Mouse (Mus musculus) kidney, embryonic 16.5 days (tissue): ENCODE results near the gene Cyp2d26. TPM values are rescaled to one million over a fixed set of nuclear protein-coding genes. Genes with fewer than 3 reads are reported as not detected.
A peak's percentile ranks its signal among the peaks of the same experiment; 100 is the strongest.

ENCODE experiments used
- ATAC-seq: fragments of 200-750 bp; cut with Nextera tagmentation; 2 replicates; pipeline ENCODE4 v1.8.0; 2017; ENCODE audit warnings: moderate TSS enrichment; ENCODE audit not compliant: low FRiP score, low TSS enrichment
- H3K27ac ChIP-seq: fragments of 300-500 bp; sonication (generic); 2 replicates; pipeline ENCODE4 v1.5.1; 2014; ENCODE audit warnings: low read length
- H3K27me3 ChIP-seq: fragments of 300-500 bp; sonication (generic); 2 replicates; pipeline ENCODE4 v1.6.1; 2014; ENCODE audit warnings: low read length, control low read depth, mixed read lengths; ENCODE audit not compliant: insufficient read depth
- H3K36me3 ChIP-seq: fragments of 300-500 bp; sonication (generic); 2 replicates; pipeline ENCODE4 v1.6.1; 2014; ENCODE audit warnings: low read length, control low read depth, mixed read lengths; ENCODE audit not compliant: insufficient read depth
- H3K4me1 ChIP-seq: fragments of 300-500 bp; sonication (generic); 2 replicates; pipeline ENCODE4 v1.6.1; 2014; ENCODE audit warnings: low read length, control low read depth, mixed read lengths; ENCODE audit not compliant: insufficient read depth
- H3K4me2 ChIP-seq: fragments of 300-500 bp; sonication (generic); replicated peaks from 2 replicates; pipeline ENCODE4 v1.6.1; 2014; ENCODE audit warnings: low read depth, low read length
- H3K4me3 ChIP-seq: fragments of 300-500 bp; sonication (generic); 2 replicates; pipeline ENCODE4 v1.5.1; 2014; ENCODE audit warnings: mild to moderate bottlenecking, low read length
- H3K9ac ChIP-seq: fragments of 300-500 bp; sonication (generic); replicated peaks from 2 replicates; pipeline ENCODE4 v1.6.1; 2014; ENCODE audit warnings: low read length
- H3K9me3 ChIP-seq: fragments of 300-500 bp; sonication (generic); 2 replicates; pipeline ENCODE4 v1.6.1; 2016; ENCODE audit warnings: low read length, control low read depth
- WGBS: fragments of 180-500 bp; shearing (Covaris S2); extraction: QIAGEN DNeasy Blood & Tissue Kit; methylation state at CpG from one replicate; pipeline ENCODE4 v1.1.7; 2014; 5-methylcytosine and 5-hydroxymethylcytosine counted together
- polyA plus RNA-seq: library from polyadenylated mRNA; unstranded; fragments of >200 nt; fragmentation: Nextera tagmentation; extraction: Ambion mirVana; gene quantifications from 2 replicates; pipeline ENCODE4 v1.2.1, GENCODE M21; 2015

Cyp2d26 gene
- polyA plus RNA-seq, 1 experiment from 2014 or later: 58.2 TPM

GRCm38 (mm10) chr15:82809511-82809910 is 15.4 kb upstream of the Cyp2d26 start:
- H3K36me3 ChIP-seq: 0 out of 2 replicates have a peak, but pooled peaks cover 13% of the 10 kb centered on the region
- 83% methylated on average over 6 of the region's 6 CpGs for WGBS
- ATAC-seq: no peak
- no peaks in the 10 kb centered on the region for H3K27me3 ChIP-seq
- H3K4me1 ChIP-seq: no peaks in the 10 kb centered on the region
- H3K9me3 ChIP-seq: no peaks in the 10 kb centered on the region
- H3K9ac ChIP-seq: no peak overlapping the region
- H3K27ac ChIP-seq: no peak overlapping the region
- H3K4me2 ChIP-seq: no peak overlapping the region
- H3K4me3 ChIP-seq: no peak overlapping the region

GRCm38 (mm10) chr15:82806969-82807763 is 13.1 kb upstream of the Cyp2d26 start:
- Histone ChIP-seq H3K27me3 (no peaks in the 10 kb centered on the region), H3K9ac (no peak overlapping the region), H3K27ac (no peak overlapping the region), H3K4me1 (no peaks in the 10 kb centered on the region), H3K4me3 (no peak overlapping the region), H3K4me2 (no peak overlapping the region), H3K36me3 (0 out of 2 replicates have a peak, but pooled peaks cover 7% of the 10 kb centered on the region), H3K9me3 (no peaks in the 10 kb centered on the region)
- 63% methylated on average over 5 of the region's 5 CpGs for WGBS
- no peak for ATAC-seq

GRCm38 (mm10) chr15:82804708-82805639 is 10.9 kb upstream of the Cyp2d26 start:
- H3K27me3 ChIP-seq: no peaks in the 10 kb centered on the region
- no peak overlapping the region for H3K9ac ChIP-seq
- H3K4me1 ChIP-seq: no peaks in the 10 kb centered on the region
- no peak overlapping the region for H3K4me3 ChIP-seq
- H3K9me3 ChIP-seq: no peaks in the 10 kb centered on the region
- ATAC-seq: no peak
- H3K36me3 ChIP-seq: no peaks in the 10 kb centered on the region
- H3K4me2 ChIP-seq: no peak overlapping the region
- no peak overlapping the region for H3K27ac ChIP-seq
- 73% methylated on average over 5 of the region's 5 CpGs for WGBS

- Histone ChIP-seq H3K9me3 (no peaks in the 10 kb centered on the region), H3K4me1 (no peaks in the 10 kb centered on the region), H3K27me3 (no peaks in the 10 kb centered on the region), H3K4me3 (no peak overlapping the region), H3K36me3 (no peaks in the 10 kb centered on the region), H3K27ac (no peak overlapping the region), H3K9ac (no peak overlapping the region), H3K4me2 (no peak overlapping the region)
- 74% methylated on average over 3 of the region's 3 CpGs for WGBS
- ATAC-seq: no peak
These were observed 1.9 kb upstream of the Cyp2d26 start for GRCm38 (mm10) chr15:82795936-82796440.

GRCm38 (mm10) chr15:82793868-82794267 is 226 bp downstream of the Cyp2d26 start:
- WGBS: 81% methylated on average over 6 of the region's 6 CpGs
- H3K4me2 ChIP-seq: no peak overlapping the region
- no peak overlapping the region for H3K27ac ChIP-seq
- H3K36me3 ChIP-seq: no peaks in the 10 kb centered on the region
- no peaks in the 10 kb centered on the region for H3K4me1 ChIP-seq
- no peak overlapping the region for H3K4me3 ChIP-seq
- no peak for ATAC-seq
- no peaks in the 10 kb centered on the region for H3K27me3 ChIP-seq
- no peaks in the 10 kb centered on the region for H3K9me3 ChIP-seq
- H3K9ac ChIP-seq: no peak overlapping the region

- H3K9ac ChIP-seq: no peak overlapping the region
- H3K4me1 ChIP-seq: no peaks in the 10 kb centered on the region
- no peak overlapping the region for H3K4me3 ChIP-seq
- ATAC-seq: no peak
- 76% methylated on average over 1 of the region's 1 CpGs for WGBS
- no peaks in the 10 kb centered on the region for H3K27me3 ChIP-seq
- H3K36me3 ChIP-seq: no peaks in the 10 kb centered on the region
- H3K9me3 ChIP-seq: no peaks in the 10 kb centered on the region
- H3K4me2 ChIP-seq: no peak overlapping the region
- H3K27ac ChIP-seq: no peak overlapping the region
These were observed 640 bp downstream of the Cyp2d26 start for GRCm38 (mm10) chr15:82793454-82793853.

- no peak overlapping the region for H3K27ac ChIP-seq
- no peak for ATAC-seq
- no peaks in the 10 kb centered on the region for H3K27me3 ChIP-seq
- 0 out of 2 replicates have a peak overlapping the region, but pooled peaks have one; percentile 4 for H3K4me2 ChIP-seq
- H3K36me3 ChIP-seq: no peaks in the 10 kb centered on the region
- 85% methylated on average over 11 of the region's 11 CpGs for WGBS
- no peaks in the 10 kb centered on the region for H3K4me1 ChIP-seq
- H3K4me3 ChIP-seq: no peak overlapping the region
- H3K9me3 ChIP-seq: no peaks in the 10 kb centered on the region
- H3K9ac ChIP-seq: no peak overlapping the region
These were observed 1.5 kb downstream of the Cyp2d26 start for GRCm38 (mm10) chr15:82792566-82792965.

- no peaks in the 10 kb centered on the region for H3K27me3 ChIP-seq
- no peak overlapping the region for H3K4me3 ChIP-seq
- WGBS: 84% methylated on average over 1 of the region's 1 CpGs
- no peak overlapping the region for H3K27ac ChIP-seq
- no peaks in the 10 kb centered on the region for H3K4me1 ChIP-seq
- H3K4me2 ChIP-seq: no peak overlapping the region
- H3K9ac ChIP-seq: no peak overlapping the region
- H3K9me3 ChIP-seq: no peaks in the 10 kb centered on the region
- ATAC-seq: no peak
- no peaks in the 10 kb centered on the region for H3K36me3 ChIP-seq
These were observed 9.5 kb downstream of the Cyp2d26 start for GRCm38 (mm10) chr15:82784581-82784980.

- H3K36me3 ChIP-seq: no peaks in the 10 kb centered on the region
- peak; percentile 63 for ATAC-seq
- no peaks in the 10 kb centered on the region for H3K9me3 ChIP-seq
- no peak overlapping the region for H3K4me3 ChIP-seq
- no peak overlapping the region for H3K27ac ChIP-seq
- WGBS: 24% methylated on average over 1 of the region's 1 CpGs
- H3K4me2 ChIP-seq: no peak overlapping the region
- no peak overlapping the region for H3K9ac ChIP-seq
- no peaks in the 10 kb centered on the region for H3K27me3 ChIP-seq
- no peaks in the 10 kb centered on the region for H3K4me1 ChIP-seq
These were observed 10.3 kb downstream of the Cyp2d26 start for GRCm38 (mm10) chr15:82783800-82784199.
